Mouse (Mus musculus) right cerebral cortex, postnatal 10 days (tissue): ENCODE measurements at regions not wholly inside any gene's neighbourhood (a gene's known extent, or its start where the extent isn't known, plus 50 kb on each side); places are given as distances from the start of the nearest gene placed in this dataset.

ENCODE experiments used
- DNase-seq, 2 experiments: peaks; one replicate each; pipeline ENCODE4 v3.0.0; 2021; ENCODE audit warnings: low spot score in 2 of 2

DNA sequence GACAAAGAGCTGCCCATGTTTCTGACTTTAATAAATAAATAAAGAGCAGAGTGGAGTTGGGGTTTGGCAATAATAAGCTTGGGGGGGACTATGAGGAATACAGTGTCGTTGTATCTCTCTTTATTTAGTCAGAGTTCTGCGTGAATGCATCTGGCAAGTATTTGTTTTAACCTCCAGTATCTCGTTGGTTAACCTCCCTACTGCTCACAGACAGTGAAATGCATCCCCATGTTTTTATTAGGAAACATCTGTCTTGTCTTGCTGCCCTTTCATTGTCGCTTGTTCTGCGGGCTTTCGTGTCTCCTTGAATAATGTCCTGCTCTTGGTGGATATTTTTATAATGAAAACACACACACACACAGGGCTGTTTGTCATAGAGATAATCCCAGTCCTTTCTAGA, 118.8 kb upstream of the Ccdc54 start:
- DNase-seq: no peak

DNA sequence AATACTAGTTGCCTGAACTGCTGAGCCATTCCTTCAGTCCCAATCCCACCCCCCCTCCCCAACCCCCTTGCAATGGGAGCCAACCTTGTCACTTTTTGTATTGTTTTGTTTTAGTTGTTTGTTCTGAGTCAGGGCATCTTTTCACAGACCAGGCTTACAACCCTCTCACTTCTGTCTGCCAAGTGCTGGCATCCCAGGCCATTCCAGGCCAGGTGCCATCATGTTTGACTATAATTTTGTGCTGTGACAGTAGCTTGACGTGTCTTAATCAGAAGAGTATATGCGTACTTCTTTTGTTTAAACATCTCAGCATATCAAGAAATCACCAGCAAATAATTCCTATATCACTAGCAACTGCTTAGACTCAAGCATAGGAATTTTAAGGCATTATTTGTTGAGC, 117.0 kb upstream of the Ccdc54 start:
- no peak for DNase-seq

DNA sequence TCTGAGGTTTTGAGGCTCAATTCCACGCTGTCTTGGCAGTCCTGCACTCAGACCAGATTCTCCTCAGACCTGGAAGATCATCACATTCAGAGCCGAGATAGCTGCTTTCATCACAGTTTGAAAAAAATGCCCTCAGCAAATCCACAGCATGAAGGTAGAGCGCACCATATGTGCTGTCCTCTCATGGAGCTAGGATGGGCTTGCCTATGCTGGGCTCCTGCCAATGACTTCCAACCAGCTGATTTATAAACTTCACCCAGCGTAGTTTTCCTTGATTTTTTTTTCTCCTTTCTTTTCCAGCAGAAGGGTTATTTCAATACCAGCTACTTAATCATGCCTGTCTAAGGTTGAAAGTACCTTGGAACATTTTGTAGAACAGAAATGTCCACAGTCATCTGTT, 115.0 kb upstream of the Ccdc54 start:
- no peak for DNase-seq

DNA sequence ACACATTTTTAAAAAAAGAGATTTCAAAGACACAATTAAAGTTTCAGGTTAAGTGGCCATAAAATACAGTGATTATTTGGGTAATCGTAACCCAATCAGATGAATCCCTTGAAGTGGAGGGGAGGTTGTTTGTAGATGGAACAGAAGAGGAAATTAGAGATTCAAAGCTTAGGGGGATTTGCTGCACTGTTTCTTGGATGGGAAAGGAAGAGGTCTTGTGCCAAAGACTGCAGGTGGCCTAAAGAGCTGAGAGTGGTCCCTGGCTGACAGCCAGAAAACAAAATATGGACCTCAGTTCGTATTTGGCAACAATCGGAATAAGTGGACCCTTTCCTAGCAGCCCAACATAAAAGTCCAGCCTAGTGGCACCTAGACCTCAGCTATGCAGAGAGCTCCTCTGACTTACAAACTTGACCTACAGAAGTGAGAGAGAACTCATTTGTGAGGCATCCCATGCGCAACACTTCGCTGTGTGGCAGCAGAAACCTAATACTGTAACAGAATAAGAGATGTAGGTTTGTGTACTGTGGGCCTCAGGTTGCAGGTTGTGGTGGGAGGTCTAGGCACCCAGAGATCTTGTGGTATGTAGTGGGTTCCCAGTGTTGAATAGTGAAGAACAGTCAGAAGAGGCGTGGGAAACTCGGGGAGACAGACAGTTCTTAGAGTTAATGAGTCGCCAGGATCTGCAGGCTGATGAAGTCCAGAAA, 110.0 kb upstream of the Ccdc54 start:
- no peak for DNase-seq

DNA sequence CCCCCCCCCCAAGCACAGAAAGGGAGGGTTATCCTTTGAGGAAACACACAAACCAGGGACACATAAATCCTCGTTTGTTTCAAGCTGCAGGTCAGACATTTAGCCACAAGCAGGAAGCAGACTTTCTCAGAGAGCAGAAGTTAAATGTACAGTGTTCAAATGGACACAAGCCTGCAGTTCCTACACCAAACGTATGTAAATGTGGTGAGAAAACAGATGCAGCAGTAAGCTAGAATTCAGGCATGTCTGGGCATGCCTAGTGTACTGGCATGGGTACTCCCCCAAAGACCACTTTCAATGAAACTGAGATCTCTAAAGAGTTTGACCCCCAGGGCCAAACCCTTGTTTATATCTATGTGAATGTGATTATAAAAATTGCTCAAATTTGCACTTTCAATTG, 109.2 kb upstream of the Ccdc54 start:
- no peak for DNase-seq

DNA sequence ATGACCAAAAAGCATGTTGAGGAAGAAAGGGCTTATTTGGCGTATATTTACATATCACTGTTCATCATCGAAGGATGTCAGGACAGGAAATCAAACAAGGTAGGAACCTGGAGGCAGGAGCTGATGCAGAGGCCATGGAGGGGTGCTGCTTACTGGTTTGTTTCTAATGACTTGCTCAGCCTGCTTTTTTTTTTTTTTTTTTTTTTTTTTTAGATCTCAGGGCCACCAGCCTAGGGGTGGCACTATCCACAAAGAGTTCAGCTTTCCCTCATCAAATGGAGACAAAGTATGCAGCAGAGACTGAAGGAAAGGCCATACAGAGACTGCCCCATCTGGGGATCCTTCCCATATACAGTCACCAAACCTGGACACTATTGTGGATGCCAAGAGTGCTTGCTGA, 106.8 kb upstream of the Ccdc54 start:
- DNase-seq: no peak

DNA sequence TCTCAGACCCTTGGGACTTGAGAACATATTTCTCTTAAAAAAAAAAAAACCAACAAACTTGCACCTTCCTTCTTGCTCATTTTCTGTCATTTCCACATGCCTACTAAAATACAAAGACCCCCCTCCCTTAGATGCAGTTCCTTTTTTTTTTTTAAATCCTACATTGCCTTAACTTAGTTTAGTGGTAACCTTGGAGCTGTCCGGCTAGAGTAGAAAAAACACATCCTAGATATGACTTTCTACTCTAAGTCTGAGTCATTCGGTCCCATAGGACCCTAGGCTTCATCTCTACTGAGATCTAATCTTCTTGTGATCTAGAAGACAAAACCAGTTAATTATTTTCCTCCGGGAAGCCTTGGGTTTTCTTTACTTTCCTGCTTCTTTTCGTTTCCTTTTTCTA, 105.1 kb upstream of the Ccdc54 start:
- DNase-seq: no peak

DNA sequence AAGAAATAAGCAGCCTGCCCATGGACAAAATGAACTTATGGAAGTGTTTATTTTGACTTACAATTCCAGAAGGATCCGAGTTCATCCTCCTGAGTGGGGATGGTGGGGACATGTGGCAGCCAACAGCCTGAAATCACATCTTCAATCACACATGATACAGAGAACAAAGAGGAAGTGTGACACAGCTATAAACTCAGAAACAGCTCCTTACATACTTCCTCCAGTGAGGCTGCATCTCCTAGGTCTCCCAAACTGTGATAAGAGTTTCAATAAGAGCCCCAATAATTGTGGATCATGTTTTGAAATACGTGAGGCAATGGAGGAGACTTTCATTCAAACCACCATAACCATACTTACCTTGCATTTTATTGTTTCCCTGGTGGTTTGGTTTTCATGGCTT, 103.1 kb upstream of the Ccdc54 start:
- DNase-seq: no peak

DNA sequence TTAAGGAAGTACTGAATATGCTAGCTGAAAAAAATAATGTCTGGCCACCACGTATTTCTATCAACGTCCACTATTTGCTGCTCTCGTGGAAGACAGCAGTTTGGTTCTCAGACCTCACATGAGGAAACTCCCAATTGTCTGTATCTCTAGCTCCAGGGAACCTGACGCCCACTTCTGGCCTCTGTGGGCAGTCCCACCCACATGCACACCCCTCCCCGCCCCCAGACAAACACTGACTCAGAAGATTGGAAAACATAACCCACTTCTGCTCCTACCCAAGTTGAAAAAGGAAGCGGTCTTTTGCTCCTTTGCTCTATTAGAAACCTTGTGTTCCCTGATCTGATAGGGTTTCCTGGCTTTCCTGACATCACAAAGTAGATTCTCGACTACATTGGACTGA, 99.9 kb upstream of the Ccdc54 start:
- DNase-seq: no peak

DNA sequence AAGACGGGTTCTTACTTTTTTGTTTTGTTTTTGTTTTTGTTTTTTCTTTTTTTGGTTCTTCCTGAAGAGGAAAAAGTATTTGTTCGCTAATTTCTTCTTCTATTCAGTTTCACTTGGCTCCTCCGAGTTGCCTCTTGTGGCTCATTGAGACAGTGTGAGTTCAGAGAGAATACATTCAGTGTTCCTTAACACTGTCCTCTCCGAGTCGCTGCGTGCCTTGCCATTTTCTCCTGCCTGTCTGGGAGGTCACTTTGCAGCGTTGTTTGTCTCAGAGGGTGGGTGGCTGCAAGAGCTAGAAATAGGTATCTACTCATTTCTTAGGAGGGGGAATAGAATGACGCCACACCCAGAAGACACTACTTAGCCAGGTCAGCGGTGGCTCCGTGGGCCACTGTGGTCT, 98.6 kb upstream of the Ccdc54 start:
- DNase-seq: no peak

DNA sequence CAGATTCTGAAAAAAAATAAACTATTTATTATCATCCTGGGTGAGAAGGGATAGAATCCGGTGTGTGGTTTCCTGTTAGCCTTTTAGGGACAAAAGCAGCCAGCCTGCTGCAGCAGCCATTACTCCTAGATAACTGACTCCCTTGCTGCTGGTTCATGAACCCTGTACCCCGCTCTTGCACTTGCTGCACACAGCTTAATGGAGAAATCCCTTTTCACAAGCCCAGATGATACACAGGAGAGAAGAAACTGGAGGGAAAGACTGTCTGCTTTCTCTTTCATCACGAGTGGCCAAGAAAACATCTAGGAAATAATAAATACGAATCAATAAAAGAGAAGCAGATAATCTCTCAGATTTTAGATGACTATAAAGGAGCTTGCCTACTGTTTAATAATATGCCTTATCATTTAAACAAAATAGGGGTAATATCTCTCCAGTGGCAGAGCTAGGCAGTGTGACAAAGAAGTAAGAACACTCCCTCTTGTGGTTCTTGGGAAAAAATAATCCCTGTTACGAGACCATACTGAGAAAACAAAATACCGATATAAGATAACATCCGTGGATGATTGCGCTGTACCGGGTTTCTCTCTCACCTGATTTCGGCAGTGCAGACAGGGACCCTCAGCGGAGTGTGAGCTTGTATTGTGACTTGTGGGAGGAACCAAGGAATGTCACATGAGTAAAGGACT, 98.0 kb upstream of the Ccdc54 start:
- no peak for DNase-seq

DNA sequence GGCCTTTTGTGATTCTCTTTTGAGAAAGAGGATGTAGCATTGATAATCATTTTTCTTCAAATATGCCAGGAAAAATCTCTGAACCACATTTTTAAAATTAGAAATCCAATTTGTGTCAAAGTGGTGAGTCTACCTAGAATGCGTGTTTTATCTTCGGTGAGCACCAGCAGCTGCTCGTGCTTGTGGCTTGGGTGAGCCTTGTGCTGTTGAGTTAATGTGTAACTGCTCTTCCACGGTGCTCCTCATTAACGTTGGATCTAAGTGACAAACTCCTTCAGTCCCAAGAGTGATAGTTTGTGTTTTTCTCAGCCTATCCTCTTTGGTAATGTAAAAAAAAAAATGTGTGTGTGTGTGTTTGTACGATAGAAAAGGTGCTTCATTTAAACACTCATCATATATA, 88.7 kb upstream of the Ccdc54 start:
- DNase-seq: no peak

DNA sequence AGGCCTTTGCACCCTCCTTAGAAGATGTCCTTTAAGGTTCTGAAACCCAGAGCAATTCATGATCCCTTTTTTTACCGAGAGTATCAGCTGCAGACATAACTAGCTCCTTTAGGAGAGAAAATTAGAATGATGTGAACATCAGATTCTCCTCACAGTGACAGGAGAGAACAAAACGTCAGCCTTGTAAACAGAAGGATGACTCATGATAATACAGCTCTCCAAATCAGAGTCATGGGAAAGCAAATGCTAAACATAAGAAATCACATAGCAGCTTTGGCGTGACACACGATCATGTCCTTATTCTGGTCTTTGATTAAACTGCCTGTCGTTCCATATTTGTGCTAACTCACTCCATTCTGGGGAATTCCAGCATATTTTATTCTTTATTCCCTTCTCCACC, 82.4 kb upstream of the Ccdc54 start:
- no peak for DNase-seq

DNA sequence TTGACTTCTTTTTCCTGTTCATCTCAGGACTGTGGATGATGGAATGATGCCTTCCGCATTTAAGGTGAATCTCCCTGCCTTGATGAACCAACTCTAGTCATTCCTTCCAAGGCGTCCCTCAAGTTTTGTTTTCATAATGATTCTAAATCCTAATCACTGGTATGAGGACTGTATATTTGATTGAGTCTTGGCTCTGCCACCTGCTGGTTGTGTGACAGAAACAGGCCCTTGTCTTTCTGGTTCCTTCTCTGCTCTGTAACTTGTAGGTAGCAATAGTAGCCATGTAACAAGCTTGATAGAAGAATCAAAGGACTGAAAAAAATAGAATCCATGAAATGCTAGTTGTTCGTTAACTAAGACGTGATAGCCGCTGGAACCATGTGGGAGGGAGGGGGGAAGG, 81.8 kb upstream of the Ccdc54 start:
- no peak for DNase-seq

DNA sequence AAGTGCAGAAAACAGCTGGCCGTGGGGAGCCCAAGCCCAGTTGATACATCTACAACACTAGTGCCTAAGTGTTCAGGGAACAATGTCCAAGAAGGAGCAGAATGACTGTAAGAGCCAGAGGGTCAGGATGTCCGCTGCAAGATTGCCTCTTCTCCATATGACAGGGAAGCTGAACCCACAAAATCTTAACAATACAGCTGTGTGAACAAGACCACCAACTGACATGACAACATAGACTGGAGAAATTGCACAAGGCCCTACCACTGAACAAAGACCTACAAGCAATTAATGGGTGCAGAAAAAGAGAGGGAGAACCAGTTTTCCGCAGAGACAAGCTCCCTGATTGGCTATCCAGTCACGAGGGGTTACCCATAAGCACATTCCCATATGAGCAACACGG, 80.2 kb upstream of the Ccdc54 start:
- no peak for DNase-seq

DNA sequence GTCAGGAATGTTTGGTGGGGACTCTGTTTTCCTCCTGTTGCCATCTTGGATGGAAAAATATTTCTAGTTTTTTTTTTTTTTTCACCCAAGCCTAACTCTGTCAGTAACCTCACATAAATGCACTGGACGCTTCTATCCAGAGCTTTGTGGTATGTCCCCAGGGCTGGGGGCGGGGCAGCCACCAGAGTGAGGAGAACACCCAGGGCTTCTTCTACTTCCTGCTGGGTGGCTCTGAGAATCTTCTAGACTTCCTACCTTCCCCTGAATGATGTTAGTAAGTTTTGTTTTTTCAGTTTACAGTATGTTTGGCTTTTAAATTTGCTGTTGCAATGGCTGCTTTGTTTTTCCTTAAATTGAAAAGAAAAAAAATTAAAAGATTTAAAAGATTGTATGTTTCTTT, 73.3 kb upstream of the Ccdc54 start:
- DNase-seq: no peak
